Mouse (Mus musculus): ENCODE measurements around the gene Ppfia3.

DNA sequence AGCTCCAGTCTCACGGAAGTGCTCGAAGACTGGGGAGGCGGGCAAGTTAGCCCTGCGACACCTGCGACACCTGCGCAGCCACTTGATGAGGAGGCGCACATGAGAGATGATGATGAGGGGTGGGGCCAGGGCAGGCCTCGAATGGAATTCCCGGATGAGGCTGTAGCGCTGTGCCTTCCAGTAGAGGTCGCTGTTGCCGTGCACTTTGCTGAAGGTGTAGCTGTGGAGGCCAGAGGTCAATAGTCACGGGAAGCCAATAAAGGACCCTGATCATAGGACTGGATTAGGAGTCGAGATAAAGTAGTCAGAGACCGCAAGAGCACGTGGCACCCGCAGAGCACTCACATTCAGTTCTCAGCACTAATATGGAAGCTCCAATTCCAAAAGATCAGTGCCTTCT lies 61.5 kb downstream of the Ppfia3 start:
- TF ChIP-seq MAFK (IDR thresholded peaks at IDR 0.05; ENCODE audit: insufficient read depth, low read depth, low read length) (no peak), HCFC1 (IDR thresholded peaks at IDR 0.05; ENCODE audit: borderline replicate concordance, insufficient read depth, low read length) (no peak)
